Mouse (Mus musculus): Measurements from ENCODE around the gene Gm20388. TPM values are rescaled to one million over a fixed set of nuclear protein-coding genes. Genes with fewer than 3 reads are reported as not detected.

The Gm20388 gene
- total RNA-seq, 1 experiment from 2014 or later: 3.6 TPM

GRCm38 (mm10) chr8:122742471-122742870 is 2831.8 kb downstream of the Gm20388 start:
- DNase-seq: no peak

GRCm38 (mm10) chr8:122745022-122745749 is 2834.5 kb downstream of the Gm20388 start:
- DNase-seq: no peak

- DNase-seq: no peak
These were observed 2835.2 kb downstream of the Gm20388 start for GRCm38 (mm10) chr8:122745750-122746275.

- no peak for DNase-seq
These were observed 2835.8 kb downstream of the Gm20388 start for GRCm38 (mm10) chr8:122746439-122746838.

GRCm38 (mm10) chr8:122747825-122748224 is 2837.2 kb downstream of the Gm20388 start:
- DNase-seq: no peak

GRCm38 (mm10) chr8:122749333-122749958 is 2838.8 kb downstream of the Gm20388 start:
- DNase-seq: no peak

GRCm38 (mm10) chr8:122751342-122751741 is 2840.7 kb downstream of the Gm20388 start:
- no peak for DNase-seq

- DNase-seq: no peak
These were observed 2841.6 kb downstream of the Gm20388 start for GRCm38 (mm10) chr8:122752111-122752721.

- no peak for DNase-seq
These were observed 2848.0 kb downstream of the Gm20388 start for GRCm38 (mm10) chr8:122758597-122758996.

- no peak for DNase-seq
These were observed 2849.5 kb downstream of the Gm20388 start for GRCm38 (mm10) chr8:122760116-122760515.

GRCm38 (mm10) chr8:122761109-122761508 is 2850.5 kb downstream of the Gm20388 start:
- DNase-seq: no peak

GRCm38 (mm10) chr8:122762731-122763266 is 2852.2 kb downstream of the Gm20388 start:
- DNase-seq: peak; percentile 10

- DNase-seq: no peak
These were observed 2852.7 kb downstream of the Gm20388 start for GRCm38 (mm10) chr8:122763267-122763738.

GRCm38 (mm10) chr8:122764790-122765474 is 2854.3 kb downstream of the Gm20388 start:
- DNase-seq: no peak

GRCm38 (mm10) chr8:122766189-122766588 is 2855.5 kb downstream of the Gm20388 start:
- no peak for DNase-seq

- peak; percentile 51 for DNase-seq
These were observed 2856.1 kb downstream of the Gm20388 start for GRCm38 (mm10) chr8:122766647-122767200.

GRCm38 (mm10) chr8:122767229-122767628 is 2856.6 kb downstream of the Gm20388 start:
- DNase-seq: no peak

GRCm38 (mm10) chr8:122769251-122770058 is 2858.8 kb downstream of the Gm20388 start:
- DNase-seq: peak; percentile 8

GRCm38 (mm10) chr8:122772431-122773060 is 2861.9 kb downstream of the Gm20388 start:
- DNase-seq: no peak
